Mouse (Mus musculus): ENCODE measurements around the gene Slc2a8. TPM values are rescaled to one million over a fixed set of nuclear protein-coding genes. Genes with fewer than 3 reads are reported as not detected.

Gene Slc2a8
- total RNA-seq, 2 experiments from 2014 or later, result 1.3 to 2.0 TPM

GRCm38 (mm10) chr2:32940483-32940882 is 41.4 kb downstream of the Slc2a8 start:
- no peak for ATAC-seq (replicated peaks; ENCODE audit: low FRiP score, poor library complexity, severe bottlenecking)

- peak; percentile 57; the same call in 1 of the 2 replicates for ATAC-seq (replicated peaks; ENCODE audit: low FRiP score, poor library complexity, severe bottlenecking)
These were observed 42.5 kb downstream of the Slc2a8 start for GRCm38 (mm10) chr2:32939418-32939817.

- ATAC-seq (replicated peaks; ENCODE audit: low FRiP score, poor library complexity, severe bottlenecking), result no peak
These were observed 43.1 kb downstream of the Slc2a8 start for GRCm38 (mm10) chr2:32938741-32939140.

- no peak for ATAC-seq (replicated peaks; ENCODE audit: low FRiP score, poor library complexity, severe bottlenecking)
These were observed 50.2 kb downstream of the Slc2a8 start for GRCm38 (mm10) chr2:32931730-32932129.

DNA sequence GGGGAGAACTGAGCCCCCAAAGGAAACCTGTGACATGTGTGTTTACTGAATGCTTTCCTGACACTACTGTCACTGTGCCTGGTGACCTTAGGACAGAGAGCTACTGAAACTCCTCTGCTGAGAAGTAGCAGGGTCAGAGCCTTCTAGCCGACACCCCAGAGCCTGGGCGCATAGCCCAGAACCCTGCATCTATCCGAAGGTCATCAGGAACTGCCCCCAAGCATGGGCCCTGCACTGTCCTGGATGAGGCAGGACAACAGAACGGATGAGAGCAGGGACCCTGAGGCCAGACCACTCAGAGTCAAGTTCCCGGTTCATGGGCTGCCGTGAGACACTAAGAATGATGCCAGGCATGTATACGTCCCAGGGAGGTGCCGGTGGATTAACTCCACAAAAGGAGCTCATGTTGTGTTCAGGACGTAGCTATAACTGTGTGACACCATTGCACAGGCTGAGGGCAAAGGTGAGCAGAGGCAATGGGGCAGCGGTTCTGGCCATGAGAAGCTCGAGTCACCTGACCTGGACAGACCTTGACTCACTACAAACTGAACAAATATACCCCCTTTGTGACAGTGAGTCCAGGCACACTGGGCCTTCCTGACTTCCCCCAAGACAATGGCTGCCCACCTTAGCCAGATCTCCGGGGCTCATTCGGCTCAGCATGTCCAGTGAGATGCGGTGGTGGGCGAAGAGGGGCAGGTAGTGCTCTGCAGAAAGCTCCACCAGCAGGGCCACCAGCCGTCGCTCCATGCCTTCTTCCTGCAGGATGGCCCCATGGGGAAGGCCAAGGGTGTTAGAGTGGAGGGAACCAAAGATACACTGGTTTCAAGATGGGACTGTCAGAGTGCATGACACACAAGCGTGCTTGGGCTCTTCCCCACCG is 52.7 kb downstream of the Slc2a8 start:
- ATAC-seq (replicated peaks; ENCODE audit: low FRiP score, poor library complexity, severe bottlenecking), result no peak

DNA sequence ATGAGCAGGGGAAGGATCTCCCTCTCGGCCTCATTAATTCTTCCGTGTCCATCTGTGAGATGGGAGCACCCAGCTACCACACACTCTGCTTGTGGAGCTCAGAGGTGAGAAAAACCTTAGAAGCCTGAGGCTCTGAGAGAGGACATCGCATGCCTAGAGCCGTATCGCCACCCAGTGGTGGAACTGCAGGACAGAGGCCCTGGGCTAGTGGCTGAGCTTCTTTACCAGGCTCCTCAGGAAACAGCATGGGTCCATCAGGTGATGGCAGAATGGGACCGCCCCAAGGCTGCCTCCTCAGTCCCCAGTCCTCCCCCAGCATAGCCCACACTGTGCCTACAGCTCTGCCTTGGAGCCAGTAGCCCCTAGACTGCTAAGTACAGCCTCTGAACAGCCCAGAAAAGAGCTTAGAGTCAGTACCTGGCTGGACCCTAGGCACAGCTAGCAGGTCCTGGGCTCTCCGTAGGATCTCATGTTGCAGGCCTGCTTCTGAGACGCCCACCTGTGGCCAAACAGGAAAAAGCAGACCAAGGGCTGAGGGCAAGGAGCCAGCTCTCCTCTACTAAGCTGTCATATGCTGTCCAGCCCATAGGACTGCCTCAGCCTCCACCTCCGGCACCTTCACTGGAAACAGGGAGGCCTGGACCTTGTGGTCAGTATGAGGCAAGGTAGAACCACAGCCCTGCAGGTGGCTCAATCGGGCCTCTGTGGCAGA is 53.5 kb downstream of the Slc2a8 start:
- ATAC-seq (replicated peaks; ENCODE audit: low FRiP score, poor library complexity, severe bottlenecking), result no peak

DNA sequence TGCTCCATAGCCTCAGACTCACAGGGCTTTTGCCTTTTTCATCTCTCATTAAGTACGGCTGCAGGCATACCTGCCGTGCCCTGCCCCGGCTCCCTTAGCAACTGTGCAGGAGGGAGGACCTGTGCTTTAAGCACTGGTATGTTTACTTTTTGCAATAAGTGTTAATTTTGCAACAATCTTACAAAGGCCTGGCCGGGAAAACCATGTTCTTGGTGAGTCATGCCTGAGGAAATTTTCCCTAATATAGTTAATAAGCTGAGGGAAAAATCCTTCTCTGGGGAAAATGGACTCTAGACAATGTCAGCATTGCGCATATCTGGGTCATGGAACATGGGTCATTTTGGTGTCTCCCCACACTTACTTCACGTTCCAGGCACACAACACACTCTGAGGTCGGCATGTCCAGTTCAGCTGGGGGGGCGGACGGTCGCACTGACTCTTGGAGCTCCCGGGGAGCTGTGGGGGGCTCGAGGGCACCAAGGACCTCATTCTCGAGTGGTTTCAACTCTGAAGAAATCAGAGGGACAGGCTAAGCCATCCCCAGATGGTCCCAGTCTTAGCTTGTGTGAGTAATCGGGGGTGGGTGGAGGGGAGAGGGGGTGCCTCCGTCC is 54.2 kb downstream of the Slc2a8 start:
- no peak for ATAC-seq (replicated peaks; ENCODE audit: low FRiP score, poor library complexity, severe bottlenecking)

DNA sequence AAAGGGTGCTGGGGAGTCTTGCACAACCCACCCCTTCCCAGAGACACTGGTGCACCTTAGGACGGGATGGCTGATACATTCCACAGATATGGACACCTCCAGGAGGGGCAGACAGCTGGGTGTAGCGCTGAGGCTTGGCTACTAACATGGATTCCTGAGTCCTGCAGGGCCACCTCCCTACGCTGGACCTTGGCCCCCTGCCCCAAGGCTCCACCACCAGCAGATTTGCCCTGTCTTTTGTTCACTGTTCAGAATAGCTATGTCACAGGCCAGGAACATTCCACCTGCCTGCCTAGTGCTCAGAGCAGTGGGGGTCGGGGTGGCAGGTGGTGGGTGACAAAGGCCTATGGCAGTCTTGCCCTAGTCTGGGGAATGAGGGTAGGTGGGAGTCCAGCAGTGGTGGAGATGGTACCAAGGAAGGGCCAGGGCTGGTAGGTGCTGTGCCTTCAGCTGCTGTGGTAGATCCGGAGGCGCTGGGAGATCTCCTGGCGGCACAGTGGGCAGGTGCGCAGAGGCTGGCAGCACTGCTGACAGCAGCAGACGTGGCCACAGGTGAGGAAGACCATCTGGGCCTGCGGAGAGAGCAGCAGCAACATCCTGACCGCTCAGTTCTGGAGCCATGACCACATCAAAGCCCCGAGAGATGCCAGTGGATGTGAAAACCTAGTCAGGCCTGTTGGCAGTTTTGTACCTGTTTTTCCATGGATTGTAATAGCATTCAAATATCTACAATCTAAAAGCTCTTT is 55.4 kb downstream of the Slc2a8 start:
- ATAC-seq (replicated peaks; ENCODE audit: low FRiP score, poor library complexity, severe bottlenecking), result no peak

DNA sequence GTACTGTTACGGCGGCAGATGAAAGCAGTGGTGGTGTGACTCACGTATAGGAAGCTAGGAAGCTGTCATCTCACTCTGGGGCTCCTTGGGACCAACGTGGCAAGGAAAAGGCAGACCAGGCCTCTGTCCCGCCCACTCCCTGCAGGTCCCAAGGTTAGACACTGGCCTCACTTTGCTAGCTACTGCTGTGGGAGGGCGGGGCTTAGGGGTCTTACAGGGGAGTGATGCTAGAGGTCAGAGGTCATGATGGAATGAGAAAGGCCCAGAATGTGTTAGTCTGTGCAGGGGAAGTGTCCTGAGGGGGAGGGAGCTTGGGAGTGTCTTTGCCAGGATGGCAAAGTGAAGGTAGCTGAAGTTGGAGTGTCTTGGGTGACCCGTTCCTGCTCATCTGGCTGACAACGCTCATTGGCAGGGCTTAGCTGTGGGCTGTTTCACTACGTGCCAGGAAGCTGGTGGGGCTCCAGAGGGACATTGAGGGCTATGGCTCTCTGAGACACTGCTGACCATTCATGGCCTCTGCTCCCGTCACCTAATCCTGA is 57.5 kb downstream of the Slc2a8 start:
- ATAC-seq (replicated peaks; ENCODE audit: low FRiP score, poor library complexity, severe bottlenecking), result no peak

GRCm38 (mm10) chr2:32923551-32924250 is 58.2 kb downstream of the Slc2a8 start:
- no peak for ATAC-seq (replicated peaks; ENCODE audit: low FRiP score, poor library complexity, severe bottlenecking)

Other genes starting within 250 kb of the Slc2a8 start
- not detected in 2 replicates for gene 6330409D20Rik, start 241.1 kb downstream of the Slc2a8 start, total RNA-seq (2015; ENCODE audit: low replicate concordance)
- not detected in 2 replicates for gene 6330409D20Rik, start 241.1 kb downstream of the Slc2a8 start, total RNA-seq (2017; ENCODE audit: low replicate concordance)
- 2.9 and 4.2 TPM in 2 replicates for gene Tor2a, start 224.8 kb downstream of the Slc2a8 start, total RNA-seq (2015; ENCODE audit: low replicate concordance)
- 0.91 and 4.5 TPM in 2 replicates for gene Tor2a, start 224.8 kb downstream of the Slc2a8 start, total RNA-seq (2017; ENCODE audit: low replicate concordance)
- gene Ttc16, start 206.4 kb downstream of the Slc2a8 start, total RNA-seq (2015; ENCODE audit: low replicate concordance), result 1.3 TPM in 1 of 2 replicates, not detected in the other
- gene Ttc16, start 206.4 kb downstream of the Slc2a8 start, total RNA-seq (2017; ENCODE audit: low replicate concordance), result not detected in 2 replicates
- 2.2 TPM in 1 of 2 replicates, not detected in the other for gene Ptrh1, start 206.3 kb downstream of the Slc2a8 start, total RNA-seq (2015; ENCODE audit: low replicate concordance)
- 11.3 TPM in 1 of 2 replicates, not detected in the other for gene Ptrh1, start 206.3 kb downstream of the Slc2a8 start, total RNA-seq (2017; ENCODE audit: low replicate concordance)
- not detected in 2 replicates for gene Cfap157, start 197.7 kb downstream of the Slc2a8 start, total RNA-seq (2015; ENCODE audit: low replicate concordance)
- gene Cfap157, start 197.7 kb downstream of the Slc2a8 start, total RNA-seq (2017; ENCODE audit: low replicate concordance), result not detected in 2 replicates
- gene Stxbp1, start 134.8 kb downstream of the Slc2a8 start, total RNA-seq (2015; ENCODE audit: low replicate concordance), result 0.84 and 1.4 TPM in 2 replicates
- gene Stxbp1, start 134.8 kb downstream of the Slc2a8 start, total RNA-seq (2017; ENCODE audit: low replicate concordance), result 0.61 and 4.0 TPM in 2 replicates
- 2.2 and 8.8 TPM in 2 replicates for gene Fam129b, start 106.0 kb downstream of the Slc2a8 start, total RNA-seq (2015; ENCODE audit: low replicate concordance)
- 5.0 and 11.5 TPM in 2 replicates for gene Fam129b, start 106.0 kb downstream of the Slc2a8 start, total RNA-seq (2017; ENCODE audit: low replicate concordance)
- gene Rpl12, start 20.5 kb downstream of the Slc2a8 start, total RNA-seq (2015; ENCODE audit: low replicate concordance), result 414 and 420 TPM in 2 replicates
- gene Rpl12, start 20.5 kb downstream of the Slc2a8 start, total RNA-seq (2017; ENCODE audit: low replicate concordance), result 266 and 285 TPM in 2 replicates
- 3.8 TPM in 1 of 2 replicates, not detected in the other for gene Lrsam1, start 20.5 kb downstream of the Slc2a8 start, total RNA-seq (2015; ENCODE audit: low replicate concordance)
- gene Lrsam1, start 20.5 kb downstream of the Slc2a8 start, total RNA-seq (2017; ENCODE audit: low replicate concordance), result 0.30 and 1.0 TPM in 2 replicates
- not detected in 2 replicates for gene Garnl3, start 149.6 kb upstream of the Slc2a8 start, total RNA-seq (2015; ENCODE audit: low replicate concordance)
- gene Garnl3, start 149.6 kb upstream of the Slc2a8 start, total RNA-seq (2017; ENCODE audit: low replicate concordance), result not detected in 2 replicates
- gene Angptl2, start 234.0 kb upstream of the Slc2a8 start, total RNA-seq (2015; ENCODE audit: low replicate concordance), result 1.3 TPM in 1 of 2 replicates, not detected in the other
- 0.13 TPM in 1 of 2 replicates, not detected in the other for gene Angptl2, start 234.0 kb upstream of the Slc2a8 start, total RNA-seq (2017; ENCODE audit: low replicate concordance)